Mouse (Mus musculus) cerebellum, adult 18-20 months (tissue): Measurements from ENCODE around the gene Specc1l.
A peak's percentile ranks its signal among the peaks of the same experiment; 100 is the strongest.
"Not testable (repeated sequence)": the region's sequence is repeated elsewhere in the genome, so short reads cannot be mapped to it uniquely, and the experiment has no call there.

ENCODE experiments used
- DNase-seq, 2 experiments: peaks; one replicate each; pipeline ENCODE4 v3.0.0; 2021

Specc1l gene

GRCm38 (mm10) chr10:75320321-75320720 is 108.4 kb downstream of the Specc1l start:
- DNase-seq, result no peak

GRCm38 (mm10) chr10:75322966-75323365 is 111.1 kb downstream of the Specc1l start:
- DNase-seq, result no peak

- no peak for DNase-seq
Measured at GRCm38 (mm10) chr10:75323986-75324385, 112.1 kb downstream of the Specc1l start.

GRCm38 (mm10) chr10:75324391-75324790 is 112.5 kb downstream of the Specc1l start:
- DNase-seq, result no peak

GRCm38 (mm10) chr10:75325821-75326220 is 113.9 kb downstream of the Specc1l start:
- no peak for DNase-seq

- no peak for DNase-seq
Measured at GRCm38 (mm10) chr10:75326553-75326952, 114.7 kb downstream of the Specc1l start.

- DNase-seq, result no peak
Measured at GRCm38 (mm10) chr10:75327081-75327480, 115.2 kb downstream of the Specc1l start.

GRCm38 (mm10) chr10:75328201-75328704 is 116.4 kb downstream of the Specc1l start:
- no peak for DNase-seq

GRCm38 (mm10) chr10:75332268-75332667 is 120.4 kb downstream of the Specc1l start:
- DNase-seq, result no peak

GRCm38 (mm10) chr10:75333176-75333776 is 121.4 kb downstream of the Specc1l start:
- peak; percentile 38 to 46 for DNase-seq

GRCm38 (mm10) chr10:75334175-75334574 is 122.3 kb downstream of the Specc1l start:
- DNase-seq, result no peak

GRCm38 (mm10) chr10:75335075-75335474 is 123.2 kb downstream of the Specc1l start:
- DNase-seq, result no peak

- DNase-seq, result no peak
Measured at GRCm38 (mm10) chr10:75337231-75337630, 125.4 kb downstream of the Specc1l start.

- no peak for DNase-seq
Measured at GRCm38 (mm10) chr10:75338852-75339251, 127.0 kb downstream of the Specc1l start.

- no peak for DNase-seq
Measured at GRCm38 (mm10) chr10:75339377-75339776, 127.5 kb downstream of the Specc1l start.

GRCm38 (mm10) chr10:75341936-75342335 is 130.1 kb downstream of the Specc1l start:
- DNase-seq, result no peak

- not testable (repeated sequence) for DNase-seq
Measured at GRCm38 (mm10) chr10:75344563-75344962, 132.7 kb downstream of the Specc1l start.

GRCm38 (mm10) chr10:75345265-75345664 is 133.4 kb downstream of the Specc1l start:
- DNase-seq, result no peak

GRCm38 (mm10) chr10:75350564-75350963 is 138.7 kb downstream of the Specc1l start:
- DNase-seq, result no peak

- no peak for DNase-seq
Measured at GRCm38 (mm10) chr10:75352541-75352940, 140.7 kb downstream of the Specc1l start.

GRCm38 (mm10) chr10:75353838-75354241 is 142.0 kb downstream of the Specc1l start:
- not testable (repeated sequence) for DNase-seq

GRCm38 (mm10) chr10:75355341-75355740 is 143.5 kb downstream of the Specc1l start:
- DNase-seq, result no peak
